Mouse (Mus musculus): Measurements from ENCODE around the gene Arcn1.
A peak's percentile ranks its signal among the peaks of the same experiment; 100 is the strongest.

The Arcn1 gene

GRCm38 (mm10) chr9:44767101-44768028 lies at the start of gene Arcn1, which contains the start of gene Ift46:
Arcn1 (minus strand) TSS chr9:44767845.
Ift46 (plus strand) TSS chr9:44767908.
- peak; percentile 88 for DNase-seq (ENCODE audit: low spot score)

- no peak for DNase-seq (ENCODE audit: low spot score)
Measured at GRCm38 (mm10) chr9:44814179-44814578, 46.5 kb upstream of the Arcn1 start.

GRCm38 (mm10) chr9:44810316-44810715 lies 42.7 kb upstream of the Arcn1 start:
- DNase-seq (ENCODE audit: low spot score) = no peak

GRCm38 (mm10) chr9:44807778-44808177 lies 40.1 kb upstream of the Arcn1 start:
- no peak for DNase-seq (ENCODE audit: low spot score)

- no peak for DNase-seq (ENCODE audit: low spot score)
Measured at GRCm38 (mm10) chr9:44807141-44807540, 39.5 kb upstream of the Arcn1 start.

- no peak for DNase-seq (ENCODE audit: low spot score)
Measured at GRCm38 (mm10) chr9:44805536-44805935, 37.9 kb upstream of the Arcn1 start.

- no peak for DNase-seq (ENCODE audit: low spot score)
Measured at GRCm38 (mm10) chr9:44804678-44805077, 37.0 kb upstream of the Arcn1 start.

- no peak for DNase-seq (ENCODE audit: low spot score)
Measured at GRCm38 (mm10) chr9:44802808-44803450, 35.3 kb upstream of the Arcn1 start, which contains the start of gene Ttc36. Ttc36 (minus strand) TSS chr9:44803072.

- DNase-seq (ENCODE audit: low spot score) = no peak
Measured at GRCm38 (mm10) chr9:44801669-44802068, 34.0 kb upstream of the Arcn1 start.

GRCm38 (mm10) chr9:44799958-44800324 lies 32.3 kb upstream of the Arcn1 start:
- DNase-seq (ENCODE audit: low spot score) = no peak

GRCm38 (mm10) chr9:44799102-44799957 lies 31.7 kb upstream of the Arcn1 start, which contains the start of gene Tmem25:
Tmem25 (minus strand) TSS chr9:44799307.
- DNase-seq (ENCODE audit: low spot score) = peak; percentile 85

- DNase-seq (ENCODE audit: low spot score) = no peak
Measured at GRCm38 (mm10) chr9:44798298-44798697, 30.7 kb upstream of the Arcn1 start.

GRCm38 (mm10) chr9:44792842-44793241 lies 25.2 kb upstream of the Arcn1 start:
- DNase-seq (ENCODE audit: low spot score) = no peak

- peak; percentile 97 for DNase-seq (ENCODE audit: low spot score)
Measured at GRCm38 (mm10) chr9:44772750-44773651, 5.4 kb upstream of the Arcn1 start.

- no peak for DNase-seq (ENCODE audit: low spot score)
Measured at GRCm38 (mm10) chr9:44772392-44772749, 4.7 kb upstream of the Arcn1 start.

GRCm38 (mm10) chr9:44771376-44771775 lies 3.7 kb upstream of the Arcn1 start:
- DNase-seq (ENCODE audit: low spot score) = no peak

GRCm38 (mm10) chr9:44768029-44768394 lies 367 bp upstream of the Arcn1 start:
- peak; percentile 19 for DNase-seq (ENCODE audit: low spot score)

GRCm38 (mm10) chr9:44760873-44761272 lies 6.8 kb downstream of the Arcn1 start:
- no peak for DNase-seq (ENCODE audit: low spot score)

- DNase-seq (ENCODE audit: low spot score) = no peak
Measured at GRCm38 (mm10) chr9:44748473-44748872, 19.2 kb downstream of the Arcn1 start.

- DNase-seq (ENCODE audit: low spot score) = no peak
Measured at GRCm38 (mm10) chr9:44747341-44747740, 20.3 kb downstream of the Arcn1 start.

GRCm38 (mm10) chr9:44746666-44747065 lies 21.0 kb downstream of the Arcn1 start:
- DNase-seq (ENCODE audit: low spot score) = no peak
